Mouse (Mus musculus) thymus, adult 2 months (tissue): ENCODE measurements around the gene Acvr1b. TPM values are rescaled to one million over a fixed set of nuclear protein-coding genes. Genes with fewer than 3 reads are reported as not detected.

Experiments used
- DNase-seq: peaks from one replicate; pipeline ENCODE4 v3.0.0; 2021
- H3K27ac ChIP-seq: fragments of 200-500 bp; 2 replicates; pipeline ENCODE4 v1.5.1; 2012; ENCODE audit warnings: low read length, control low read depth; ENCODE audit not compliant: control insufficient read depth, insufficient read depth
- H3K27me3 ChIP-seq: fragments of 200-500 bp; 2 replicates; pipeline ENCODE4 v1.6.1; 2012; ENCODE audit warnings: mild to moderate bottlenecking, low read length, moderate library complexity, mixed read lengths; ENCODE audit not compliant: control insufficient read depth, insufficient read depth
- H3K36me3 ChIP-seq: fragments of 200-500 bp; 2 replicates; pipeline ENCODE4 v1.6.1; 2012; ENCODE audit warnings: mild to moderate bottlenecking, low read length, moderate library complexity; ENCODE audit not compliant: control insufficient read depth, insufficient read depth
- H3K4me1 ChIP-seq: fragments of 200-500 bp; replicated peaks from 2 replicates; pipeline ENCODE4 v1.6.1; 2012; ENCODE audit warnings: low read length; ENCODE audit not compliant: control insufficient read depth, insufficient read depth
- H3K4me3 ChIP-seq: fragments of 200-500 bp; 2 replicates; pipeline ENCODE4 v1.5.1; 2012; ENCODE audit warnings: mild to moderate bottlenecking, low read length, control low read depth, moderate library complexity; ENCODE audit not compliant: control insufficient read depth, insufficient read depth
- CTCF ChIP-seq: fragments of 200-500 bp; IDR thresholded peaks from 2 replicates; pipeline ENCODE4 v1.5.1; 2012; ENCODE audit warnings: mild to moderate bottlenecking, control low read depth, low read length, moderate library complexity, borderline replicate concordance; ENCODE audit not compliant: control insufficient read depth, poor library complexity, insufficient read depth; ENCODE audit errors: extremely low read depth
- POLR2A ChIP-seq: fragments of 200-500 bp; IDR thresholded peaks from 2 replicates; pipeline ENCODE4 v1.6.1; 2012; ENCODE audit warnings: mild to moderate bottlenecking, low read length, control low read depth, moderate library complexity; ENCODE audit not compliant: control insufficient read depth, poor library complexity, insufficient read depth; ENCODE audit errors: extremely low read depth
- WGBS: fragments of 180-500 bp; shearing (Covaris S2); methylation state at CpG from one replicate; pipeline ENCODE4 v1.1.7; 2018; 5-methylcytosine and 5-hydroxymethylcytosine counted together
- polyA plus RNA-seq: library from polyadenylated mRNA; depleted of rRNA; stranded (reverse); fragments of >200 nt; gene quantifications from 2 replicates; pipeline ENCODE4 v1.2.3, GENCODE M21; 2012

Acvr1b gene
- polyA plus RNA-seq, 1 experiment = 34.9 TPM

DNA sequence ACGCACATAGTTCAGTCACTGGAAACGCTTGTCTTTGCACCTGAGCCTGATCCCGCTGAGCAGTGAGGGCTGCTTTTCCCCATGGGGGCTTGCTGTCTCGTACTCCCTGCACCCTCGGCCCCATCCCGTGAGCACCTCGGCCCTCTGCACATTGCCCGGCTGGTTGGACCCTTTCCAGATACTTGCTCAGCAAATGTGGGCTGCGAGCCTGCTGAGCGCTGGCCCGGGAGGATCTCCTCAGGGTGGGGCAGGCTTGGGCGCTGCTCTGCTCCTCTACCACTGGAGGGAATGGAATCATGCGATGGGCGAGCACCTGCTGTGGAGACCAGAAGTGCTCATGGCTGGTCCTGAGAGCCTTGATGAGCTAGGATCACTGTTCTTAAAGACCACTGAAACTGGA, 38.6 kb downstream of the Acvr1b start:
- WGBS = 92% methylated on average over 14 of the region's 14 CpGs
- TF ChIP-seq CTCF = no peak
- TF ChIP-seq POLR2A = no peak
- H3K4me3 ChIP-seq = no peak overlapping the region
- DNase-seq = no peak
- no peaks in the 10 kb centered on the region; the same call in 1 of the 2 replicates for H3K36me3 ChIP-seq
- H3K4me1 ChIP-seq = no peaks in the 10 kb centered on the region
- no peak overlapping the region for H3K27ac ChIP-seq
- H3K27me3 ChIP-seq = no peaks in the 10 kb centered on the region

DNA sequence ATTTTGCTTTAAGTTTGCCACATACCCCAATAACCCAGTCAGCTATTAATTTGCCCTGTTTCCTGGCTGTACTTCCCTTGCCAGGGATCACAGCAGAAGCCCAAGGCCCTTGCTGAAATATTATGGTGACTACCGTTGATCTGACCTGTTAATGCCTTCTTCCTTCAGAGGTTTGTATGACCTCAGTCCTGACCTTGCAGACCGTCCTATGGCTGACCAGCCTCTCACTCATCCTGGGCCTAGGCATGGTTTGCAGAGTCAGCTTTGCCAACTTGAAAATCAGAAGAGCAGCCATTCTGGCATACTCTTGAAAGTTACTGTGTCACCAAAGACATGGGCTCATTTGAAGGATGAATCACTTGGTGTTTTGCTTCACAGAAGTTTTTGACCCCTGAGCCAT, 41.3 kb downstream of the Acvr1b start:
- Histone ChIP-seq H3K36me3 (no peaks in the 10 kb centered on the region; the same call in 1 of the 2 replicates), H3K27me3 (no peaks in the 10 kb centered on the region), H3K4me3 (no peak overlapping the region), H3K27ac (no peak overlapping the region), H3K4me1 (no peaks in the 10 kb centered on the region)
- DNase-seq = no peak
- 91% methylated on average over 2 of the region's 2 CpGs for WGBS
- TF ChIP-seq POLR2A (no peak), CTCF (no peak)

- WGBS = 94% methylated on average over 4 of the region's 4 CpGs
- Histone ChIP-seq H3K27me3 (no peaks in the 10 kb centered on the region), H3K4me1 (no peaks in the 10 kb centered on the region), H3K27ac (no peak overlapping the region), H3K36me3 (no peaks in the 10 kb centered on the region; the same call in 1 of the 2 replicates), H3K4me3 (no peak overlapping the region)
- no peak for DNase-seq
- TF ChIP-seq CTCF (no peak), POLR2A (no peak)
Measured at GRCm38 (mm10) chr15:101216036-101216435, 42.2 kb downstream of the Acvr1b start.

- Histone ChIP-seq H3K36me3 (no peaks in the 10 kb centered on the region), H3K4me1 (peaks cover 18% of the 10 kb centered on the region), H3K27ac (no peak overlapping the region), H3K4me3 (no peak overlapping the region), H3K27me3 (no peaks in the 10 kb centered on the region; the same call in 1 of the 2 replicates)
- no peak for TF ChIP-seq POLR2A
- no peak for TF ChIP-seq CTCF
- 67% methylated on average over 8 of the region's 8 CpGs for WGBS
- no peak for DNase-seq
Measured at GRCm38 (mm10) chr15:101220905-101221297, 47.0 kb downstream of the Acvr1b start.

DNA sequence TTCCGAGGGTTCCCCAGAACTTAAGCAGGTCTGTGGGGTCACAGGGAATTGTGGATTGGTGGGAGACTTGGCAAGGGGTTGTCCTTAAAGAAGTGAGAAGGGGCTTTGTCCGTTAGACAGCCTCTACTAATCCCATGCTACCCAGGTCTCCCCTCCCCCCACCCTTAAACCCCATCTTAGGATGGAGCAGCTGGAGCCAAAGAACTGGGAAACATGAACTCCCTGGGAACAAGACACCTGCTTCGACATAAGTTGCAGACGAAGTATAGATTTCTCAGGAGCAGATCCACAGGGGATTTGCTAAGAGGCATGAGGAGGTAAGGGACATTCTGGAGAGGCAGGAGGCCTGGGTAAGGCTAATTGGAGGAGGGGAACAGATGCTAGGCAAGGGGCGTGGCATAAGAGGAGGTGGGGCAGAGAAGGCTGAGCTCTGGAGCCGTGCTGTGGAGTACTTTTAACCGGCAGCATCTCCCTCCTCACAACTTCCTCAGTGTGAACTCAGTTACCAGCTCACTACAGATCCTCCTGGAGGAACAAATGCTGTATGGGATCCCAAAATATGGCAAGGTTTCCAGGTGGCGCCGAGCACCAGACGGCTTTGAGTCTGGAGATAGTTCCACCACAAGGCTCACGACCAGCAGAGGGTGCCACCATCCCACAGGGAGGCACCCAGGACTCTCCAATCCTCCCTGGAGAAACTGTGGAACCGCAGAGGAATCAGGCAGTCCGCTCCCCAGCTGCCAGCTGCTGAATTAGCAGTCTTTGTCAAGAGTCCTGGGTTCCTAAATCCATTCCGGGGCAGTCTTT, 47.6 kb downstream of the Acvr1b start:
- 23% methylated on average over 14 of the region's 14 CpGs for WGBS
- no peak overlapping the region for H3K4me3 ChIP-seq
- peaks cover 20% of the 10 kb centered on the region for H3K4me1 ChIP-seq
- no peak overlapping the region for H3K27ac ChIP-seq
- no peaks in the 10 kb centered on the region; the same call in 1 of the 2 replicates for H3K27me3 ChIP-seq
- DNase-seq = peak; percentile 80
- TF ChIP-seq CTCF = peak; percentile 65
- no peak for TF ChIP-seq POLR2A
- no peaks in the 10 kb centered on the region for H3K36me3 ChIP-seq

- whole genome bisulfite sequencing = 37% methylated on average over 13 of the region's 13 CpGs
- no peak overlapping the region for H3K4me3 ChIP-seq
- H3K27me3 ChIP-seq = no peaks in the 10 kb centered on the region; the same call in 1 of the 2 replicates
Measured at GRCm38 (mm10) chr15:101222897-101223482, 49.1 kb downstream of the Acvr1b start.

More at GRCm38 (mm10) chr15:101222897-101223482, 49.1 kb downstream of the Acvr1b start:
- Histone ChIP-seq H3K27ac (no peak overlapping the region), H3K36me3 (no peaks in the 10 kb centered on the region), H3K4me1 (peaks cover 24% of the 10 kb centered on the region)
- no peak for DNase-seq
- TF ChIP-seq CTCF = no peak
- no peak for TF ChIP-seq POLR2A
